Mouse (Mus musculus): ENCODE data around the gene Fkbp15. TPM values are rescaled to one million over a fixed set of nuclear protein-coding genes. Genes with fewer than 3 reads are reported as not detected.

Gene Fkbp15
- polyA plus RNA-seq, 1 experiment from 2014 or later: 14.1 TPM

DNA sequence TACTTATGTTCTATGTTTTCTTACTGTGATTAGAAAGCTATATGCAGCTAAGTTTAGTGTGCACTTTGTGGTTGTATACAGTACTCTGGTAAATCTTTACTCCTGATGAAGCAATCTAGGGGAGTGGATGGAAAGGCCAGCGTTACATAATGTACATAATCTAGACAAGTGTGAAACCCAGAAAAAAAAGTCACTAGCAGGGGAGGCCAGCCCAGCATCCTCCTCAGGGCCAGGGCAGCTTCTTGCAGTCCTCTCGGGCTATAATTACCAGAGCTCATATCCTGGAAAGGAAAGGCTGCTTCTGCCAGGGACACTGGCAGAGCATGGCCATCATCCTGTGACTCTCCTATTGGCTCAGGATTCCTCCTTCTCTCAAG lies 12.0 kb downstream of the Fkbp15 start:
- Histone ChIP-seq H3K4me1 (replicated peaks) (peaks cover 12% of the 10 kb centered on the region), H3K4me2 (peak overlapping the region; percentile 8; the same call in 1 of the 2 replicates), H3K9me3 (replicated peaks) (no peaks in the 10 kb centered on the region), H3K27me3 (no peaks in the 10 kb centered on the region), H3K4me3 (replicated peaks) (no peak overlapping the region), H3K27ac (replicated peaks) (peak overlapping the region; percentile 64; the same call in 1 of the 2 replicates), H3K9ac (no peak overlapping the region), H3K36me3 (replicated peaks) (peaks cover 41% of the 10 kb centered on the region)
- ATAC-seq (ENCODE audit: insufficient read depth): peak; percentile 70
- 51% methylated on average over 2 of the region's 2 CpGs for WGBS (ENCODE audit: insufficient replicate concordance)

DNA sequence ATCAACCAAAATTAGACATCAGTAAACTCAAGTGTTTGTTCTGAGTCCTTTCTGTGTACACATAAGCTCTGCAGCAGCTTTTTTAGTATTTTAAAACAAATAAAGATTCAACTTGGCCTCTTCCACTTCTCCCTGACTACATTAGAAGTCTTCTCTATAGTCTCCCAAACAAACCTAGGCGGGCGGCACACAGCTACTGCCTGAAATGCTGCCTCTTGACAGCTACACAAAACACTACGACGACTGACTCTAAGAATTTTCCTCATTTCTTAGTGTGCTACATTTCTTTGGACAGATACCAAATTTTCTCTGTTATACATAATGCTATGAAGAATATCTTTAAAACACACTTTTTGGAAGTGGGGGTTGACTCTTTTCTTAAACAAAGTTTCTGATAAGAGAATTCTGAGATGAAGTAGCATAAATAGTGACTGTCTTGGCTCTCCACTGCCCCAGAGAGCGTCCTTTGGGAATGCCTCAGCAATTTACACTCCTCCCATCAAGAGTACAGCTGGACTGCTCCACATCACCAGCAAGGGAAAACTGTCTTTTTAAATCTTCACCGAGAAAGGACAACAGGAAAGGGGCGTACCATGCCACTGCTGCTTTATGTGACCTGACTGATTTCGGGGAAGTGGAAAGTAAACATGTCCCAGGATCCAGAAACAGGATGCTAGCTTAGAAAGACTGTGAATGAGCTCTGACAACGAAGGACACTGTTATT lies 12.6 kb downstream of the Fkbp15 start:
- 53% methylated on average over 9 of the region's 9 CpGs for WGBS (ENCODE audit: insufficient replicate concordance)
- Histone ChIP-seq H3K27ac (replicated peaks) (peak overlapping the region; percentile 64), H3K27me3 (no peaks in the 10 kb centered on the region), H3K9me3 (replicated peaks) (no peaks in the 10 kb centered on the region), H3K4me3 (replicated peaks) (no peak overlapping the region), H3K36me3 (replicated peaks) (peaks cover 46% of the 10 kb centered on the region), H3K4me2 (0 out of 2 replicates have a peak overlapping the region, but pooled peaks have one; percentile 8), H3K4me1 (replicated peaks) (peaks cover 12% of the 10 kb centered on the region), H3K9ac (no peak overlapping the region)
- peak; percentile 55; the same call in 1 of the 2 replicates for ATAC-seq (ENCODE audit: insufficient read depth)

DNA sequence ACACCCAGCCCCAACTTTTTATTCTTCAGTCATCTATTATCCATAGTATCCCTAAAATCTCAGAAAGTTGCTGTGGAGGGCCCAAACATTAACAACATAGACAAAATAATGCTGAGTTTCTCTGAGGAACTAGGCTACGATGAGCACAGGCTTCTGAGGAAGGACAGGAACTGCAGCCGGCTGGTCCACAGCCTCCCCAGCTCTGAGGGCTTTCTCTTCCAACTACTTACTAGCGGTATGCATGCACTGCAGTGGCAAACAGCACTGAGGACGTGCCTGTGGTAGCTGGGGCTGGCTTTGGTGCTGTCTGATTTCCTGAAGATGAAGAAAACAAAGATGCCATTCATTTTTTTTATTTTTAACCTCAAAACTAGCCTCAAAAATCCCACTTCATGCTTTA lies 14.5 kb downstream of the Fkbp15 start:
- H3K4me3 ChIP-seq (replicated peaks): no peak overlapping the region
- no peak overlapping the region for H3K4me2 ChIP-seq
- peaks cover 42% of the 10 kb centered on the region for H3K36me3 ChIP-seq (replicated peaks)
- H3K27ac ChIP-seq (replicated peaks): no peak overlapping the region
- ATAC-seq (ENCODE audit: insufficient read depth): no peak
- H3K4me1 ChIP-seq (replicated peaks): peaks cover 12% of the 10 kb centered on the region
- 71% methylated on average over 4 of the region's 4 CpGs for WGBS (ENCODE audit: insufficient replicate concordance)
- H3K9me3 ChIP-seq (replicated peaks): no peaks in the 10 kb centered on the region
- H3K9ac ChIP-seq: no peak overlapping the region
- H3K27me3 ChIP-seq: no peaks in the 10 kb centered on the region

DNA sequence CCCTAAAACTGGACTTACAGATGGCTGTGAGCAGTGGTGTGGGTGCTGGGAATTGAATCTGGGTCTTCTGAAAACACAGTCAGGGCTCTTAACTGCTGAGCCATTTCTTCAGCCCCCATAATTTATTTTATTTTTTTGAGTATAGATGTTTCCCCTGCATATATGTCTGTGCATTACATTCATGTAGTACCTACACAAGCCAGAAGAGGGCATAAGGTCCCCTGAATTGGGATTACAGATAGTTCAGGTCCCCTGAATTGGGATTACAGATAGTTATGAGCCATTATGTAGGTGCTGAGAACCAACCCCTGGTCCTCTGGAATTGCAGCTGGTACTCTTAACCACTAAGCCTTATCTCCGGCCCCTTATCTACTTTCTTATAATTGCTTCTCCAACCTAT lies 16.3 kb downstream of the Fkbp15 start:
- H3K9ac ChIP-seq: no peak overlapping the region
- H3K4me1 ChIP-seq (replicated peaks): peaks cover 4% of the 10 kb centered on the region
- H3K9me3 ChIP-seq (replicated peaks): no peaks in the 10 kb centered on the region
- no peak overlapping the region for H3K4me3 ChIP-seq (replicated peaks)
- no peak for ATAC-seq (ENCODE audit: insufficient read depth)
- H3K4me2 ChIP-seq: no peak overlapping the region
- WGBS (ENCODE audit: insufficient replicate concordance): 70% methylated on average over 1 of the region's 1 CpGs
- peaks cover 57% of the 10 kb centered on the region for H3K36me3 ChIP-seq (replicated peaks)
- H3K27me3 ChIP-seq: no peaks in the 10 kb centered on the region
- no peak overlapping the region for H3K27ac ChIP-seq (replicated peaks)

DNA sequence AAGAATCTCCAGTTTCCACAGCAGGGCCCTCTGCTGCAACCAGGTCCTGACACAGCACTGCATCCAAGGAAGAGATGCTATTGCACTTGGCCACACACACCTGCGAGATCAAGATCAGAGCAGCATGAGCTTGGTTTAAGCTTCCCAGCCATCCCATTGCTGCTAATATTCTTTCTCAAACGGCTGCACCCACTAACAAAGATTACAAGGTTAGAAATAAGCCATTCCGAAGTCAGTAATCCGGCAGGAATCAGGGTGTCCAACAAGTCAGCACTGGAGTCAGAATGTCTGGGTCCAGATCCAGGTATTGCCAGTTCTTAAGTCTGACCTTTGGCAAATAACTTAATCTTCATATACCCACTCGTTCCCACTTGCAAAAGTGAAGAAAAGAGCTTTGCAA lies 21.8 kb downstream of the Fkbp15 start:
- H3K36me3 ChIP-seq (replicated peaks): peaks cover 73% of the 10 kb centered on the region
- H3K4me3 ChIP-seq (replicated peaks): no peak overlapping the region
- no peaks in the 10 kb centered on the region for H3K4me1 ChIP-seq (replicated peaks)
- no peak for ATAC-seq (ENCODE audit: insufficient read depth)
- H3K27ac ChIP-seq (replicated peaks): no peak overlapping the region
- no peaks in the 10 kb centered on the region for H3K9me3 ChIP-seq (replicated peaks)
- no peak overlapping the region for H3K9ac ChIP-seq
- H3K27me3 ChIP-seq: no peaks in the 10 kb centered on the region
- H3K4me2 ChIP-seq: no peak overlapping the region
- 75% methylated on average over 5 of the region's 5 CpGs for WGBS (ENCODE audit: insufficient replicate concordance)

- no peak overlapping the region for H3K4me2 ChIP-seq
- no peaks in the 10 kb centered on the region for H3K27me3 ChIP-seq
- ATAC-seq (ENCODE audit: insufficient read depth): no peak
- H3K9ac ChIP-seq: no peak overlapping the region
- H3K27ac ChIP-seq (replicated peaks): no peak overlapping the region
- peaks cover 78% of the 10 kb centered on the region for H3K36me3 ChIP-seq (replicated peaks)
- no peak overlapping the region for H3K4me3 ChIP-seq (replicated peaks)
- H3K4me1 ChIP-seq (replicated peaks): peaks cover 10% of the 10 kb centered on the region
- no peaks in the 10 kb centered on the region for H3K9me3 ChIP-seq (replicated peaks)
- 70% methylated on average over 5 of the region's 5 CpGs for WGBS (ENCODE audit: insufficient replicate concordance)
Observed at GRCm38 (mm10) chr4:62331977-62332376, 28.4 kb downstream of the Fkbp15 start.

- Histone ChIP-seq H3K4me3 (replicated peaks) (no peak overlapping the region), H3K4me2 (no peak overlapping the region; the same call in 1 of the 2 replicates), H3K27ac (replicated peaks) (no peak overlapping the region; the same call in 1 of the 2 replicates), H3K9me3 (replicated peaks) (no peaks in the 10 kb centered on the region), H3K36me3 (replicated peaks) (peaks cover 85% of the 10 kb centered on the region), H3K27me3 (no peaks in the 10 kb centered on the region), H3K9ac (no peak overlapping the region), H3K4me1 (replicated peaks) (peaks cover 10% of the 10 kb centered on the region)
- WGBS (ENCODE audit: insufficient replicate concordance): 19% methylated on average over 6 of the region's 6 CpGs
- ATAC-seq (ENCODE audit: insufficient read depth): no peak
Observed at GRCm38 (mm10) chr4:62328941-62329660, 31.2 kb downstream of the Fkbp15 start.

DNA sequence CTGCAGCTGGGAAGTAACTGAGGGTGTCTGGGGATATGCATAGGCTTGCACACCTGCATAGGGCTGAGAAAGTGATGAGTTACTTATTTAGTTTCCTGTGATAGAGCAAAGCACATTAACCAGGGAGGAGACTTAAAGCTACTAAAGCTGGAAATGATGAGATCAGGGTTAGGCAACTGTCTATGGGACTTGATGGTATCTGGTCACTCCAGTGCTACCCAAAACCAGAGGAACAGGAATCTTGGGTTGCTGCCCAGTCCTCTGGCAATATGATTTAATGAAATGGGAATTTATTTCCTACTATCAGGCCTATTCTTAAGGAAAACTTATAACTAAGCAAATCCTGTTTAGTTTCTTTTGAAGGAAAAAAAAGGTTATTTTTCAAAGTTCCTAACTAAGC lies 34.2 kb downstream of the Fkbp15 start:
- ATAC-seq (ENCODE audit: insufficient read depth): no peak
- H3K4me3 ChIP-seq (replicated peaks): no peak overlapping the region
- no peak overlapping the region for H3K9ac ChIP-seq
- H3K4me2 ChIP-seq: no peak overlapping the region
- no peak overlapping the region for H3K27ac ChIP-seq (replicated peaks)
- no peaks in the 10 kb centered on the region for H3K27me3 ChIP-seq
- peaks cover 10% of the 10 kb centered on the region for H3K4me1 ChIP-seq (replicated peaks)
- no peaks in the 10 kb centered on the region for H3K9me3 ChIP-seq (replicated peaks)
- peaks cover 86% of the 10 kb centered on the region for H3K36me3 ChIP-seq (replicated peaks)

DNA sequence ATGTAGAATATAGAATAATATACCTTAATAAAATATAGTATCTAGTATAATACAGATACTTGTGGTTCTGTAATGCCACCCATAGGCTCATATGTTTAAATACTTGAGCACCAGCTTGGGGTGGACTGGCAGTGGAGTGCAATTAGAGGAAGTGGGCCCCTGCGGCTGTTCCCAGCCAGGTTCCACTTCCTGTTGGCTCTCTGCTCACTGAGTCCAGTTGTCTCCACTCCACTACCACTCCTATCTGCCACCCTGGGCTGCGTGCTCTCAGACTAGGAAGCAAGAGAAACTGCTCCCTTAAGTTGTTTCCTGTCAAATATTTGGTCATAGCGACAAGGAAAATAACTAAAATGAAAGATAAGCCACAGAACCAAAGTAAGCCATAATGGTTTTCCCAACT lies 37.7 kb downstream of the Fkbp15 start:
- peaks cover 95% of the 10 kb centered on the region for H3K36me3 ChIP-seq (replicated peaks)
- ATAC-seq (ENCODE audit: insufficient read depth): peak; percentile 37; the same call in 1 of the 2 replicates
- 35% methylated on average over 3 of the region's 3 CpGs for WGBS (ENCODE audit: insufficient replicate concordance)
- no peak overlapping the region for H3K4me3 ChIP-seq (replicated peaks)
- no peak overlapping the region for H3K4me2 ChIP-seq
- H3K4me1 ChIP-seq (replicated peaks): no peaks in the 10 kb centered on the region
- H3K27ac ChIP-seq (replicated peaks): no peak overlapping the region
- H3K9ac ChIP-seq: no peak overlapping the region
- H3K27me3 ChIP-seq: no peaks in the 10 kb centered on the region
- H3K9me3 ChIP-seq (replicated peaks): no peaks in the 10 kb centered on the region

DNA sequence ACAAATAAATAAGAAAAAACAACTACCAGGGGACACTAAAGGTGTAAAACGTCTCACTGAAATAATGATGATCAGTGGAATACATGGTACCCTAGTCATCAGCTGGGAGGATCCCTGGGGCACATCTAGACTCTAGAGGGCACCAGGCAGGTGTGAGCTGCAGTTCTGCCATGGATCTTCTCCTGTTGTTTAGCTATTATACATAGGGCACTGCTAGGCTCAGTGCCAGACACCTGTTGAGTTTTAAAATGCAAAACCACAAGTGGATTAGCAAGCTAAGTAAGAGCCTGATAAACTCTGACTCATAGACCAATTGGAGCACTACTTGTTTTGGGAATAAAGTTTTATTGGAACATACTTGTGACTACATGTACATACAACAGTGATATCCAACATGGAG lies 42.1 kb downstream of the Fkbp15 start:
- ATAC-seq (ENCODE audit: insufficient read depth): no peak

GRCm38 (mm10) chr4:62316456-62316855 lies 43.9 kb downstream of the Fkbp15 start:
- 65% methylated on average over 2 of the region's 2 CpGs for WGBS (ENCODE audit: insufficient replicate concordance)
- no peak for ATAC-seq (ENCODE audit: insufficient read depth)
- Histone ChIP-seq H3K27ac (replicated peaks) (no peak overlapping the region), H3K9me3 (replicated peaks) (no peaks in the 10 kb centered on the region), H3K4me2 (no peak overlapping the region), H3K36me3 (replicated peaks) (peaks cover 84% of the 10 kb centered on the region), H3K9ac (no peak overlapping the region), H3K4me3 (replicated peaks) (no peak overlapping the region), H3K27me3 (no peaks in the 10 kb centered on the region), H3K4me1 (replicated peaks) (no peaks in the 10 kb centered on the region)

More for the DNA sequence above, 42.1 kb downstream of the Fkbp15 start:
- no peaks in the 10 kb centered on the region for H3K27me3 ChIP-seq
- H3K4me2 ChIP-seq: no peak overlapping the region
- no peaks in the 10 kb centered on the region for H3K4me1 ChIP-seq (replicated peaks)
- WGBS (ENCODE audit: insufficient replicate concordance): 49% methylated on average over 1 of the region's 1 CpGs
- no peak overlapping the region for H3K4me3 ChIP-seq (replicated peaks)
- no peak overlapping the region for H3K27ac ChIP-seq (replicated peaks)
- no peaks in the 10 kb centered on the region for H3K9me3 ChIP-seq (replicated peaks)
- H3K36me3 ChIP-seq (replicated peaks): peaks cover 85% of the 10 kb centered on the region
- no peak overlapping the region for H3K9ac ChIP-seq
